ENCODE assay signal across 9 mouse cellular contexts in genomic region chr12:70783475-70784239, GRCm38 (mm10). TPM values are rescaled to one million over a fixed set of nuclear protein-coding genes. Genes with fewer than 3 reads are reported as not detected.
DNase-seq lines count a peak whose midpoint lies in the region; ATAC-seq lines count a peak whose summit lies in the region.
"Had no signal": no experiment of that assay in that cellular context is flagged by ENCODE, and none has a peak within 500 bp of the region (broad histone marks: within the 10 kb centered on the region; RNA-seq: fewer than 3 reads in every experiment).

No protein-coding gene starts in this region.

- H3K4me2 ChIP-seq in hindbrain, embryonic 13.5 days: peak overlapping the region; percentile 41
- peak overlapping the region; percentile 45 for H3K4me2 ChIP-seq in midbrain, embryonic 13.5 days (replicated peaks)

- H3K9ac ChIP-seq in hindbrain, embryonic 13.5 days: peak overlapping the region; percentile 29; the same call in 1 of the 2 replicates
- 0 out of 2 replicates have a peak overlapping the region, but pooled peaks have one; percentile 21 for H3K9ac ChIP-seq in midbrain, embryonic 13.5 days (replicated peaks)

- H3K27ac ChIP-seq in heart, embryonic 10.5 days: peak overlapping the region; percentile 12
- no peak overlapping the region for H3K27ac ChIP-seq in hindbrain, embryonic 13.5 days
- peak overlapping the region; percentile 52; the same call in 1 of the 2 replicates for H3K27ac ChIP-seq in midbrain, embryonic 13.5 days

- H3K9me3 ChIP-seq in heart, embryonic 10.5 days: no peaks in the 10 kb centered on the region
- H3K9me3 ChIP-seq in hindbrain, embryonic 13.5 days: no peaks in the 10 kb centered on the region
- no peaks in the 10 kb centered on the region for H3K9me3 ChIP-seq in midbrain, embryonic 13.5 days

- H3K4me3 ChIP-seq in heart, embryonic 10.5 days: peak overlapping the region; percentile 32
- H3K4me3 ChIP-seq in hindbrain, embryonic 13.5 days: peak overlapping the region; percentile 11; the same call in 1 of the 2 replicates
- peak overlapping the region; percentile 20 for H3K4me3 ChIP-seq in midbrain, embryonic 13.5 days (replicated peaks)

- 0 out of 2 replicates have a peak, but pooled peaks have one; percentile 49 for ATAC-seq in hindbrain, embryonic 13.5 days (ENCODE audit: low FRiP score)
- ATAC-seq in midbrain, embryonic 13.5 days: peak; percentile 84

- no peaks in the 10 kb centered on the region for H3K36me3 ChIP-seq in heart, embryonic 10.5 days
- H3K36me3 ChIP-seq in hindbrain, embryonic 13.5 days: no peaks in the 10 kb centered on the region
- H3K36me3 ChIP-seq in midbrain, embryonic 13.5 days: no peaks in the 10 kb centered on the region

- H3K27me3 ChIP-seq in heart, embryonic 10.5 days (ENCODE audit: insufficient read depth, poor library complexity, severe bottlenecking): peaks cover 4% of the 10 kb centered on the region; the same call in 1 of the 2 replicates
- H3K27me3 ChIP-seq in hindbrain, embryonic 13.5 days: 0 out of 2 replicates have a peak, but pooled peaks cover 3% of the 10 kb centered on the region
- H3K27me3 ChIP-seq in midbrain, embryonic 13.5 days: no peaks in the 10 kb centered on the region

- H3K4me1 ChIP-seq in heart, embryonic 10.5 days: peaks cover 22% of the 10 kb centered on the region
- peaks cover 17% of the 10 kb centered on the region for H3K4me1 ChIP-seq in hindbrain, embryonic 13.5 days (replicated peaks)
- H3K4me1 ChIP-seq in midbrain, embryonic 13.5 days (replicated peaks): peaks cover 18% of the 10 kb centered on the region

- WGBS in heart, embryonic 10.5 days: 14% methylated on average over 22 of the region's 22 CpGs
- 18% methylated on average over 22 of the region's 22 CpGs for WGBS in hindbrain, embryonic 13.5 days
- WGBS in midbrain, embryonic 13.5 days: 15% methylated on average over 22 of the region's 22 CpGs

- no peak for DNase-seq in heart, embryonic 10.5 days (ENCODE audit: low spot score)
- DNase-seq in heart, adult 9 months (ENCODE audit: low spot score in 2 of 2): no peak
- peak; percentile 63 for DNase-seq in embryo, embryonic 10 days (ENCODE audit: low spot score)
- DNase-seq in spleen, postnatal 10 days (ENCODE audit: low spot score in 2 of 2): no peak
- DNase-seq in left cerebral cortex, adult 11 months (ENCODE audit: low spot score): no peak
- no peak for DNase-seq in adipocyte (ENCODE audit: low spot score)
- DNase-seq: adrenal gland, adult 2 months had no signal

RNA-seq across cellular contexts. Expression of gene Frmd6, which starts 41.7 kb away (rescaled TPM):
- 20.1 and 20.4 TPM in 2 replicates for polyA plus RNA-seq in heart, embryonic 10.5 days (2016; fragmentation: Nextera tagmentation; extraction: Ambion mirVana)
- polyA plus RNA-seq in hindbrain, embryonic 13.5 days (2015; fragmentation: Nextera tagmentation; extraction: Ambion mirVana): 9.7 and 9.9 TPM in 2 replicates
- polyA plus RNA-seq in midbrain, embryonic 13.5 days (2015; fragmentation: Nextera tagmentation; extraction: Ambion mirVana): 7.4 and 7.7 TPM in 2 replicates
